Mouse (Mus musculus) heart, postnatal 0 days (tissue): ENCODE data around the gene Psmc5. TPM values are rescaled to one million over a fixed set of nuclear protein-coding genes. Genes with fewer than 3 reads are reported as not detected.

ENCODE experiments used
- ATAC-seq: fragments of 200-750 bp; cut with Nextera tagmentation; 2 replicates; pipeline ENCODE4 v1.8.0; 2017; ENCODE audit warnings: low read depth, moderate number of reproducible peaks, moderate library complexity; ENCODE audit not compliant: insufficient read depth
- DNase-seq: peaks from one replicate; pipeline ENCODE4 v3.0.0-alpha.2; 2016; ENCODE audit warnings: low spot score
- H3K27ac ChIP-seq: fragments of 300-500 bp; sonication (generic); 2 replicates; pipeline ENCODE4 v1.5.1; 2014; ENCODE audit warnings: low read depth, mild to moderate bottlenecking
- H3K27me3 ChIP-seq: fragments of 300-500 bp; sonication (generic); 2 replicates; pipeline ENCODE4 v1.6.1; 2014; ENCODE audit warnings: low read length, mixed read lengths; ENCODE audit not compliant: control insufficient read depth, insufficient read depth
- H3K36me3 ChIP-seq: fragments of 300-500 bp; sonication (generic); replicated peaks from 2 replicates; pipeline ENCODE4 v1.6.1; 2014; ENCODE audit warnings: low read length, mixed read lengths; ENCODE audit not compliant: control insufficient read depth, insufficient read depth
- H3K4me1 ChIP-seq: fragments of 300-500 bp; sonication (generic); 2 replicates; pipeline ENCODE4 v1.6.1; 2014; ENCODE audit warnings: antibody characterized with exemption; ENCODE audit not compliant: control insufficient read depth, insufficient read depth
- H3K4me2 ChIP-seq: fragments of 300-500 bp; sonication (generic); 2 replicates; pipeline ENCODE4 v1.6.1; 2014; ENCODE audit warnings: low read depth, mild to moderate bottlenecking, low read length, moderate library complexity
- H3K4me3 ChIP-seq: fragments of 300-500 bp; sonication (generic); 2 replicates; pipeline ENCODE4 v1.5.1; 2014; ENCODE audit warnings: low read depth, low read length
- H3K9ac ChIP-seq: fragments of 300-500 bp; sonication (generic); replicated peaks from 2 replicates; pipeline ENCODE4 v1.6.1; 2014; ENCODE audit warnings: low read depth, low read length, mixed read lengths
- H3K9me3 ChIP-seq: fragments of 300-500 bp; sonication (generic); replicated peaks from 2 replicates; pipeline ENCODE4 v1.6.1; 2016; ENCODE audit warnings: low read length; ENCODE audit not compliant: control insufficient read depth
- CTCF ChIP-seq: IDR thresholded peaks from 2 replicates; pipeline ENCODE4 v1.5.1; 2016; ENCODE audit warnings: antibody characterized with exemption, control low read depth, low read depth
- EP300 ChIP-seq: IDR thresholded peaks from 2 replicates; pipeline ENCODE4 v1.6.1; 2016; ENCODE audit warnings: antibody characterized with exemption, low read depth
- WGBS: fragments of 180-500 bp; shearing (Covaris S2); extraction: QIAGEN DNeasy Blood & Tissue Kit; methylation state at CpG from one replicate; pipeline ENCODE4 v1.1.7; 2014; 5-methylcytosine and 5-hydroxymethylcytosine counted together
- polyA plus RNA-seq: library from polyadenylated mRNA; unstranded; fragments of >200 nt; fragmentation: Nextera tagmentation; extraction: Ambion mirVana; gene quantifications from 2 replicates; pipeline ENCODE4 v1.2.1, GENCODE M21; 2015
- total RNA-seq: library from RNA; depleted of rRNA; stranded (reverse); fragments of >200 nt; gene quantifications from 2 replicates; pipeline ENCODE4 v1.2.3, GENCODE M21; 2014; ENCODE audit warnings: low replicate concordance; rRNA removed

Psmc5 gene
- total and polyA plus RNA-seq, 2 experiments from 2014 or later: 50.8 to 208 TPM

DNA sequence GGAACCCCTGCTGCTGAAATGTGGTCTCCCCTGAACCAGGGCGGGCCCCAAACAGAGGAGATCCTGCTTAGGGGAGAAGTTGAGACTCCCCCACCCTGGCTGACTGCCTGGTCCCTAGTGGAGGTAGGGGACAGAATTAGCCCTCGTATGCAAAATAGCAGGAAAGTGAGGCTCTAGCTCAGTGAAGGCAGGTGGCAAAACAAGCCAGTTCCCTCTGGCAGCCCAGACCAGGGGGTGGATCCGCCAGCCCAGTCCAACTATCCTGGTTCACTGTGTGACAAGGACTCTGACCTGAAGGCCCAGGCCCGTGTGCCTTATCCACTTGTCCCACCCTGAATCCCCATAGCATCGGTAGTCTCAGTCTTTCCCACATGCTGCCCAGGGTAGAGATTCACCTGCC is 54.2 kb downstream of the Psmc5 start:
- no peak overlapping the region for H3K9ac ChIP-seq
- H3K36me3 ChIP-seq: no peaks in the 10 kb centered on the region
- no peak for DNase-seq
- ATAC-seq: no peak
- WGBS: 64% methylated on average over 5 of the region's 5 CpGs
- H3K4me3 ChIP-seq: no peak overlapping the region
- no peak overlapping the region for H3K4me2 ChIP-seq
- H3K27me3 ChIP-seq: no peaks in the 10 kb centered on the region
- no peaks in the 10 kb centered on the region for H3K4me1 ChIP-seq
- H3K9me3 ChIP-seq: no peaks in the 10 kb centered on the region
- TF ChIP-seq CTCF (no peak), EP300 (no peak)
- no peak overlapping the region for H3K27ac ChIP-seq

Other genes starting within 250 kb of the Psmc5 start
- gene Kcnh6, start 248.0 kb upstream of the Psmc5 start, total RNA-seq: 0.97 TPM in 1 of 2 replicates, not detected in the other
- 0.10 and 0.12 TPM in 2 replicates for gene Kcnh6, start 248.0 kb upstream of the Psmc5 start, polyA plus RNA-seq
- 49.5 and 65.0 TPM in 2 replicates for gene Dcaf7, start 219.3 kb upstream of the Psmc5 start, total RNA-seq
- gene Dcaf7, start 219.3 kb upstream of the Psmc5 start, polyA plus RNA-seq: 22.4 and 27.4 TPM in 2 replicates
- gene Taco1, start 190.1 kb upstream of the Psmc5 start, total RNA-seq: 40.6 and 50.4 TPM in 2 replicates
- gene Taco1, start 190.1 kb upstream of the Psmc5 start, polyA plus RNA-seq: 14.1 and 17.4 TPM in 2 replicates
- 44.0 and 71.9 TPM in 2 replicates for gene Map3k3, start 171.5 kb upstream of the Psmc5 start, total RNA-seq
- gene Map3k3, start 171.5 kb upstream of the Psmc5 start, polyA plus RNA-seq: 13.8 and 14.5 TPM in 2 replicates
- gene Gm10840, start 95.3 kb upstream of the Psmc5 start, total RNA-seq: not detected in 2 replicates
- gene Gm10840, start 95.3 kb upstream of the Psmc5 start, polyA plus RNA-seq: not detected in 2 replicates
- 8.2 and 34.8 TPM in 2 replicates for gene Limd2, start 95.3 kb upstream of the Psmc5 start, total RNA-seq
- 40.4 and 44.6 TPM in 2 replicates for gene Limd2, start 95.3 kb upstream of the Psmc5 start, polyA plus RNA-seq
- gene Strada, start 54.0 kb upstream of the Psmc5 start, total RNA-seq: 12.6 and 18.7 TPM in 2 replicates
- 12.6 and 13.0 TPM in 2 replicates for gene Strada, start 54.0 kb upstream of the Psmc5 start, polyA plus RNA-seq
- 22.0 and 23.6 TPM in 2 replicates for gene Ccdc47, start 39.8 kb upstream of the Psmc5 start, total RNA-seq
- gene Ccdc47, start 39.8 kb upstream of the Psmc5 start, polyA plus RNA-seq: 80.6 and 89.8 TPM in 2 replicates
- gene Ddx42, start 39.2 kb upstream of the Psmc5 start, total RNA-seq: 15.8 and 17.8 TPM in 2 replicates
- 25.5 and 29.2 TPM in 2 replicates for gene Ddx42, start 39.2 kb upstream of the Psmc5 start, polyA plus RNA-seq
- gene Ftsj3, start 75 bp upstream of the Psmc5 start, total RNA-seq: 21.2 and 32.7 TPM in 2 replicates
- 19.2 and 23.1 TPM in 2 replicates for gene Ftsj3, start 75 bp upstream of the Psmc5 start, polyA plus RNA-seq
- 32.9 and 43.0 TPM in 2 replicates for gene Smarcd2, start 16.8 kb downstream of the Psmc5 start, total RNA-seq
- gene Smarcd2, start 16.8 kb downstream of the Psmc5 start, polyA plus RNA-seq: 10.5 and 10.7 TPM in 2 replicates
- not detected in 2 replicates for gene Tcam1, start 20.5 kb downstream of the Psmc5 start, total RNA-seq
- 0.04 TPM in 1 of 2 replicates, not detected in the other for gene Tcam1, start 20.5 kb downstream of the Psmc5 start, polyA plus RNA-seq
- not detected in 2 replicates for gene Gh, start 45.7 kb downstream of the Psmc5 start, total RNA-seq
- not detected in 2 replicates for gene Gh, start 45.7 kb downstream of the Psmc5 start, polyA plus RNA-seq
- gene Cd79b, start 58.6 kb downstream of the Psmc5 start, total RNA-seq: 0.19 and 2.2 TPM in 2 replicates
- gene Cd79b, start 58.6 kb downstream of the Psmc5 start, polyA plus RNA-seq: 1.2 and 1.3 TPM in 2 replicates
- 0.70 and 0.76 TPM in 2 replicates for gene Scn4a, start 97.1 kb downstream of the Psmc5 start, total RNA-seq
- 0.23 and 0.51 TPM in 2 replicates for gene Scn4a, start 97.1 kb downstream of the Psmc5 start, polyA plus RNA-seq
- 0.50 TPM in 1 of 2 replicates, not detected in the other for gene Prr29, start 109.3 kb downstream of the Psmc5 start, total RNA-seq
- 0.49 and 0.55 TPM in 2 replicates for gene Prr29, start 109.3 kb downstream of the Psmc5 start, polyA plus RNA-seq
- 66.6 and 76.3 TPM in 2 replicates for gene Icam2, start 131.9 kb downstream of the Psmc5 start, total RNA-seq
- 72.9 and 74.9 TPM in 2 replicates for gene Icam2, start 131.9 kb downstream of the Psmc5 start, polyA plus RNA-seq
- gene Ern1, start 231.7 kb downstream of the Psmc5 start, total RNA-seq: 5.0 and 8.1 TPM in 2 replicates
- 2.0 and 2.6 TPM in 2 replicates for gene Ern1, start 231.7 kb downstream of the Psmc5 start, polyA plus RNA-seq